Mouse (Mus musculus) heart, postnatal 0 days (tissue): ENCODE measurements around the gene Ilkap.

Experiments
- CTCF ChIP-seq: IDR thresholded peaks from 2 replicates; pipeline ENCODE4 v1.5.1; 2016; ENCODE audit warnings: antibody characterized with exemption, control low read depth, low read depth
- EP300 ChIP-seq: IDR thresholded peaks from 2 replicates; pipeline ENCODE4 v1.6.1; 2016; ENCODE audit warnings: antibody characterized with exemption, low read depth

GRCm38 (mm10) chr1:91405406-91406169 lies 7.0 kb upstream of the Ilkap start:
- TF ChIP-seq EP300 (no peak), CTCF (no peak)
